In genomic region chr11:55422978-55423377, GRCm38 (mm10) we compare ENCODE assay signal across 7 mouse cellular contexts. TPM values are rescaled to one million over a fixed set of nuclear protein-coding genes. Genes with fewer than 3 reads are reported as not detected.
A peak's percentile ranks its signal among the peaks of the same experiment; 100 is the strongest.
DNase-seq lines count a peak whose midpoint lies in the region; ATAC-seq and TF ChIP-seq lines count a peak whose summit lies in the region.

TSS of gene Sparc (minus strand) at chr11:55423183.

- peak within 1 kb of the TSS; percentile 60 for H3K27ac ChIP-seq in hindbrain, postnatal 0 days

- H3K9me3 ChIP-seq in E14TG2a.4 (ENCODE audit: low read length): no peaks in the 10 kb centered on the region
- H3K9me3 ChIP-seq in hindbrain, postnatal 0 days (ENCODE audit: low read length): no peaks in the 10 kb centered on the region
- H3K9me3 ChIP-seq in megakaryocyte, embryonic 14.5 days: no peaks in the 10 kb centered on the region

- DNase-seq in adrenal gland, adult 2 months: no peak
- DNase-seq in gastrocnemius, postnatal 10 days: no peak
- no peak for DNase-seq in hindbrain, postnatal 0 days (ENCODE audit: low spot score)
- DNase-seq in embryo, embryonic 10.5 days (ENCODE audit: low spot score): no peak
- no peak for DNase-seq in embryo, embryonic 11 days

- H3K4me2 ChIP-seq in hindbrain, postnatal 0 days (ENCODE audit: low read depth, low read length): no peak within 1 kb of the TSS

- 0 out of 2 replicates have a peak, but pooled peaks cover 3% of the 10 kb centered on the region for H3K27me3 ChIP-seq in E14TG2a.4 (ENCODE audit: insufficient read depth, low read length)
- H3K27me3 ChIP-seq in hindbrain, postnatal 0 days (ENCODE audit: insufficient read depth, low read length): no peaks in the 10 kb centered on the region
- peaks cover 47% of the 10 kb centered on the region for H3K27me3 ChIP-seq in megakaryocyte, embryonic 14.5 days (replicated peaks)

- TF ChIP-seq CTCF in E14TG2a.4 (conservative IDR thresholded peaks at IDR 0.05; ENCODE audit: low read length): no peak
- TF ChIP-seq CTCF in hindbrain, postnatal 0 days (IDR thresholded peaks at IDR 0.05; ENCODE audit: low read depth): no peak

- 100% methylated on average over 1 of the region's 1 CpGs for WGBS in hindbrain, postnatal 0 days

- no peak within 1 kb of the TSS for H3K9ac ChIP-seq in hindbrain, postnatal 0 days (replicated peaks; ENCODE audit: low read length)

- no peak for ATAC-seq in hindbrain, postnatal 0 days

- no peaks in the 10 kb centered on the region for H3K36me3 ChIP-seq in E14TG2a.4 (ENCODE audit: insufficient read depth, low read length)
- H3K36me3 ChIP-seq in hindbrain, postnatal 0 days (ENCODE audit: insufficient read depth, low read length): no peaks in the 10 kb centered on the region
- H3K36me3 ChIP-seq in megakaryocyte, embryonic 14.5 days (replicated peaks; ENCODE audit: low read length): no peaks in the 10 kb centered on the region

- 0 out of 2 replicates have a peak within 1 kb of the TSS, but pooled peaks have one; percentile 26 for H3K4me3 ChIP-seq in E14TG2a.4 (replicated peaks; ENCODE audit: low read length)
- no peak within 1 kb of the TSS for H3K4me3 ChIP-seq in hindbrain, postnatal 0 days (ENCODE audit: low read length)
- H3K4me3 ChIP-seq in megakaryocyte, embryonic 14.5 days (replicated peaks): no peak within 1 kb of the TSS

- H3K4me1 ChIP-seq in E14TG2a.4 (replicated peaks; ENCODE audit: low read depth, low read length): peaks cover 83% of the 10 kb centered on the region
- peaks cover 12% of the 10 kb centered on the region; the same call in 1 of the 2 replicates for H3K4me1 ChIP-seq in hindbrain, postnatal 0 days (ENCODE audit: insufficient read depth, low read length)
- H3K4me1 ChIP-seq in megakaryocyte, embryonic 14.5 days: peaks cover 54% of the 10 kb centered on the region

RNA-seq across cellular contexts. Expression of gene Sparc, which starts in this region (rescaled TPM):
- 1,000 to 10,000 TPM; 1,553 to 3,019 TPM for total RNA-seq in adrenal gland, adult 2 months (2021)
- 4,707 and 5,966 TPM in 2 replicates for polyA plus RNA-seq in adrenal gland, adult 2 months (2012; rRNA removed)
- 1,000 to 10,000 TPM; 2,118 to 2,804 TPM for total RNA-seq in gastrocnemius, postnatal 10 days (2021)
- 303 and 356 TPM in 2 replicates for total RNA-seq in hindbrain, postnatal 0 days (2014; rRNA removed)
- 794 and 832 TPM in 2 replicates for polyA plus RNA-seq in hindbrain, postnatal 0 days (2015; fragmentation: Nextera tagmentation; extraction: Ambion mirVana)
- polyA plus RNA-seq in megakaryocyte, embryonic 14.5 days (2012; ENCODE audit: insufficient read depth, low replicate concordance): 11.1 TPM in 1 of 2 replicates, not detected in the other

Comparison
In these comparisons a context has a peak if more than half of its experiments do, and no peak if none do; other contexts are left out.
1. RNA of gene Sparc (polyA plus RNA-seq): 4,707 to 5,966 TPM in adrenal gland, adult 2 months and 794 to 832 TPM in hindbrain, postnatal 0 days; 11.1 TPM in megakaryocyte, embryonic 14.5 days; every median in the first group is over 10 times any median in the second.